9 mouse cellular contexts compared by ENCODE assay signal in genomic region chr10:74920853-74921567, GRCm38 (mm10). TPM values are rescaled to one million over a fixed set of nuclear protein-coding genes. Genes with fewer than 3 reads are reported as not detected.
DNase-seq lines count a peak whose midpoint lies in the region; ATAC-seq and TF ChIP-seq lines count a peak whose summit lies in the region.
"Had no signal": no experiment of that assay in that cellular context is flagged by ENCODE, and none has a peak within 500 bp of the region (broad histone marks: within the 10 kb centered on the region; RNA-seq: fewer than 3 reads in every experiment).

No protein-coding gene starts in this region.

- ATAC-seq in Patski = peak; percentile 88
- peak; percentile 48 for ATAC-seq in forebrain, embryonic 15.5 days (replicated peaks)
- ATAC-seq in inflammation-experienced regulatory T-cells, adult 6 months = peak; percentile 63
- no peak for ATAC-seq in liver, embryonic 14.5 days (ENCODE audit: insufficient read depth)
- ATAC-seq in neutrophil, adult 5-6 weeks (ENCODE audit: extremely low read depth, insufficient number of reproducible peaks, low FRiP score, poor library complexity, severe bottlenecking) = peak; percentile 39; the same call in 1 of the 2 replicates

- CTCF ChIA-PET in Patski (lab: Charles Lee) = interaction anchor here (0.8 to 1.4 kb wide), 4 partner anchors 72 to 444 kb away, joined by 3 to 4 read pairs (median 4); no protein-coding TSS in a partner anchor

- POLR2A ChIA-PET in Patski (lab: Charles Lee) = no interaction called here

- TF ChIP-seq CTCF in Patski (IDR thresholded peaks at IDR 0.05) = no peak
- TF ChIP-seq CTCF in liver, embryonic 14.5 days (IDR thresholded peaks at IDR 0.05; ENCODE audit: low read depth) = peak; percentile 86

- DNase-seq in heart, adult 18-20 months = peak; percentile 34 to 39
- no peak for DNase-seq in heart, adult 9 months (ENCODE audit: low spot score in 2 of 2)
- no peak for DNase-seq in Patski (ENCODE audit: low read depth, low spot score)
- DNase-seq in liver, embryonic 14.5 days (ENCODE audit: low read depth in 3 of 3, low spot score in 3 of 3) = no peak
- peak; percentile 77 for DNase-seq in thymus, postnatal 4 days
- DNase-seq: liver, embryonic 13.5 days had no signal

- H3K9ac ChIP-seq in forebrain, embryonic 15.5 days (replicated peaks) = no peak overlapping the region
- no peak overlapping the region for H3K9ac ChIP-seq in liver, embryonic 14.5 days (replicated peaks)
- H3K9ac ChIP-seq: liver, embryonic 13.5 days had no signal

- in situ Hi-C loops in Patski (cut with MboI; ENCODE audit: low pct_unique_long_range_greater_than_20kb) = no loop called here

- WGBS in forebrain, embryonic 15.5 days = 44% methylated on average over 17 of the region's 17 CpGs
- 39% methylated on average over 17 of the region's 17 CpGs for WGBS in liver, embryonic 14.5 days (ENCODE audit: insufficient replicate concordance)

- no peak overlapping the region for H3K4me2 ChIP-seq in forebrain, embryonic 15.5 days (replicated peaks)
- H3K4me2 ChIP-seq in liver, embryonic 14.5 days (ENCODE audit: low read depth) = no peak overlapping the region
- H3K4me2 ChIP-seq: liver, embryonic 13.5 days had no signal

- no peak overlapping the region for H3K27ac ChIP-seq in forebrain, embryonic 15.5 days (replicated peaks)
- H3K27ac ChIP-seq in liver, embryonic 14.5 days = no peak overlapping the region
- H3K27ac ChIP-seq: liver, embryonic 13.5 days had no signal

- H3K4me1 ChIP-seq in forebrain, embryonic 15.5 days = peaks cover 9% of the 10 kb centered on the region
- 0 out of 4 replicates have a peak, but pooled peaks cover 0 to 2% of the 10 kb centered on the region in 2 experiments for H3K4me1 ChIP-seq in liver, embryonic 14.5 days (replicated peaks; ENCODE audit: control insufficient read depth in 2 of 2, insufficient read depth in 2 of 2, low read length in 1 of 2)
- H3K4me1 ChIP-seq: liver, embryonic 13.5 days had no signal

- no peak for TF ChIP-seq EP300 in liver, embryonic 14.5 days (IDR thresholded peaks at IDR 0.05; ENCODE audit: low read depth)

- H3K36me3 ChIP-seq in forebrain, embryonic 15.5 days = no peaks in the 10 kb centered on the region
- H3K36me3 ChIP-seq in liver, embryonic 14.5 days (replicated peaks; ENCODE audit: control insufficient read depth, insufficient read depth, low read depth) = no peaks in the 10 kb centered on the region
- H3K36me3 ChIP-seq: liver, embryonic 13.5 days had no signal

- peaks cover 10% of the 10 kb centered on the region for H3K27me3 ChIP-seq in Patski
- H3K27me3 ChIP-seq in forebrain, embryonic 15.5 days = no peaks in the 10 kb centered on the region
- no peaks in the 10 kb centered on the region for H3K27me3 ChIP-seq in liver, embryonic 14.5 days (ENCODE audit: control insufficient read depth, insufficient read depth, low read length)
- H3K27me3 ChIP-seq: liver, embryonic 13.5 days had no signal

- H3K9me3 ChIP-seq in forebrain, embryonic 15.5 days = no peaks in the 10 kb centered on the region
- H3K9me3 ChIP-seq in liver, embryonic 14.5 days (ENCODE audit: control insufficient read depth, low read length) = no peaks in the 10 kb centered on the region
- H3K9me3 ChIP-seq: liver, embryonic 13.5 days had no signal

- H3K4me3 ChIP-seq in forebrain, embryonic 15.5 days = no peak overlapping the region
- H3K4me3 ChIP-seq in liver, embryonic 14.5 days (ENCODE audit: insufficient read depth in 1 of 2, low read depth in 2 of 2, low read length in 2 of 2) = no peak overlapping the region
- H3K4me3 ChIP-seq: liver, embryonic 13.5 days had no signal

RNA-seq across cellular contexts. Expression of gene Gnaz, which starts 46.0 kb away (rescaled TPM):
- under 1 TPM; 0.33 to 0.57 TPM for total RNA-seq in heart, adult 18-20 months (2021)
- 5.6 TPM for polyA plus RNA-seq in Patski (2021)
- 40.9 and 44.9 TPM in 2 replicates for polyA plus RNA-seq in forebrain, embryonic 15.5 days (2015; fragmentation: Nextera tagmentation; extraction: Ambion mirVana)
- polyA plus RNA-seq in inflammation-experienced regulatory T-cells, adult 6 months (2017; shearing (Covaris generic)) = not detected
- 2.1 and 2.2 TPM in 2 replicates for polyA plus RNA-seq in liver, embryonic 14.5 days (2012; rRNA removed)
- polyA plus RNA-seq in liver, embryonic 14.5 days (2014; fragmentation: Nextera tagmentation; extraction: Ambion mirVana) = 2.5 and 3.9 TPM in 2 replicates
- total RNA-seq in neutrophil, adult 5-6 weeks (2017) = 1.4 and 1.6 TPM in 2 replicates

Comparison
In these comparisons a context has a peak if more than half of its experiments do, and no peak if none do; other contexts are left out.
1. DNase-seq: peak in heart, adult 18-20 months (2 of 2) and thymus, postnatal 4 days (single experiment); none in heart, adult 9 months (0 of 2), Patski (single experiment) and liver, embryonic 14.5 days (0 of 3).